Mouse (Mus musculus): Measurements from ENCODE around the gene Hepacam.
A peak's percentile ranks its signal among the peaks of the same experiment; 100 is the strongest.

The Hepacam gene

GRCm38 (mm10) chr9:37367301-37368080 lies at the start of gene Hepacam:
Gene Hepacam, plus strand, starts transcription at chr9:37367351.
- no peak for DNase-seq (ENCODE audit: low read depth)

DNA sequence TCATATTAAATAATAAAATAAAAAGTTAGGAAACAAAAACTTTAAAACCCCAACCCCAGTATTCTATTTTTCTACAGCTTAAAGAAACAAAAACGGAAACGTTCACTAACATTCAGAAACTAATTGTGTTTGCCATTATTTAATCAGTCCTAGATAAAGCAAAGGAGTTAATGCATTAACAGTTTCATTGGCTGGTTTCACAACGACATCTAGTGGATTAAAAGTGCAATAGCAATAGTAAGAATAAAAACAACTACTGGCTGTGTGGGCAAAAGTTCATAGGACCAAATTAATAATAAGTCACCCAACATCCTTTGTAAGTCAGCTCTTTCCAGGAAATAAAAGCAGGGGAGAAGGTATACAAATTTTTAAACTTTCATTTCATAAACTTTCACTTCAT lies 37.7 kb upstream of the Hepacam start:
- no peak for DNase-seq (ENCODE audit: low read depth)

DNA sequence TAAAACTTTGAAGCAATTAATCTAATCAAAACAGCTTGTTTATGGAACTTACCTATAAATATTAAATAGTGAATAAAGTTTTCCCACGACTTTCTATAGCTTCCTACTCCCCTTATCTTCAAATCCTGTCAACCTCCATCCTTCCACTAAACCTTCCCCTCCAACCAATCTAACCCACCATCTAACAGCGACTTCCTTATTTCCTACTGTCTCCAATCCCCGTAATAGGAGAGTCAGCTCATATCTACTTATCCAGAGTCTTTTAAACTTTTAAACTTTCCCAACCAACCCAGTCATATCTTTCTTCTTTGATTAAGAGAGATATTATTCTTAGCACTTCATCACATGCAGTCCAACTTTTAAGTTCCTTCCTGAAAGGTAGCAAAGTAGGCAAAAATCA lies 21.7 kb upstream of the Hepacam start:
- DNase-seq (ENCODE audit: low read depth): no peak

DNA sequence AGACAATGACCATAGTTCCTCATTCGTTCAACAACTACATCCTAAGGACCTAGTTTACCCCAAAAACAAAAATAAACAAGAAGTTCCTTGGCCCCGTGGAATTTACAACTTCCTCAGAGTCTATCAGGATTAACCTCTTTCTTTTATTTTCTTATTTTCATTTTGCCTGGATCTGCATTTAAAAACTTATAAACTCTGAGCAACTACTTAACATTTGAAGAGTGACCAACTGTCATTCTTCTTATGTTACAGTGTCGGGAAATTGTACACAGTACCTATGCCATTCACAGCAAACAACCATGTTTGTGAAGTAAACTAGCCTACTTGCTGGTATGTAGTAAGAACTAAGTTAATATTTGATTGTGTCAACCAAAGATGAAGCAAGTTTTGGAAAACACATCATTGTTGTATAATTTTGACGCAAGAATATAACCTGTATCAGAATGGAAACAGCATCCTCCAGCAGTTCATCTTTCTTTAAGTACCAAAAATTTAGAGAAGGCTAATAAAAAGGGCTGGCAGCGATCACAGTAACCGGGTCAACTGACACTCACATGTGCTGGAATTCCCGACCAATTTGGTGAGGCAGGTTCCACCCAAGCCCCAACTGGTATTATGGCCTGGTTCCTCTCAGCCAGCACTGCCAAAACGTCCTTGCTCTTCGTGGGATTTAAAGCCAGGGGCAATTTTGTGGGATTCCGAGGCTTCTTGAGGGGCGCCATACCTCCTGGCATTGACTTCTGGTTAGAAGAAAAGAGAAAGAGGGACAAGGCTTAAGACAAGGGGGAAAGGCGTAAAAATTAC lies 19.8 kb upstream of the Hepacam start:
- no peak for DNase-seq (ENCODE audit: low read depth)

DNA sequence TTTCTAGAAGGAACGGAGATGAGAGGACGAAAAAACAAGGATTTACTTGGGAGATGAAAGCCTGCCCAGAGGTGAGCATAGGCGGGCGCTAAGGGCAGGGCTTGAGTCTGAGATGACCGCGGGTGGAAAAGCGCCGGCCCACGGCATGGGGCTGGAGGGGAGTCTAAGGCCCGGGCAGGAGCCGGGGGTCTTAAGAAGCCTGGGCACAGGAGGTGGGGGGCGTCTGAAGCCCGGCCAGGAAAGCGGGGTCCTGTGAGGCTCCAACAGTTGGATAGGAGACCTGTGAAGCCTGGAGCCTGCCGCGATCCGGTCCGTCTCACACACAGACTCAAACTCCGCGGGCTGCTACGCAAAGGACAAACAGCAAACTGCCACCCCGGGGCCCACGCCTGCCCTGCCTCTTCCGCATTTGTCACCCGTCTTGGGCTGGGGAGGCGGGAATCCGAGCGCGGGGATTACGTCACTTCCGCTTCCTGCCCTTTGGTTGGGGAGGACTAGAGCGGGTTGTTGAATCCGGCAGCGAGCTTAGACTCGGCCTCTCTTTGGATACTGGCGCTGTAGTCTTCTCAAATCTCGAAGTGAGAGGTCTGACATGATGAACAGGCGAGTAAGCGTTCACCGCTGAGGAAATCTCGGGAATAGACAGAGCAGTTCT lies 19.0 kb upstream of the Hepacam start, which contains the start of gene Ccdc15:
Ccdc15 (minus strand) TSS at position 445 of the 655 bp plus-strand sequence.
- DNase-seq (ENCODE audit: low read depth): peak; percentile 93

DNA sequence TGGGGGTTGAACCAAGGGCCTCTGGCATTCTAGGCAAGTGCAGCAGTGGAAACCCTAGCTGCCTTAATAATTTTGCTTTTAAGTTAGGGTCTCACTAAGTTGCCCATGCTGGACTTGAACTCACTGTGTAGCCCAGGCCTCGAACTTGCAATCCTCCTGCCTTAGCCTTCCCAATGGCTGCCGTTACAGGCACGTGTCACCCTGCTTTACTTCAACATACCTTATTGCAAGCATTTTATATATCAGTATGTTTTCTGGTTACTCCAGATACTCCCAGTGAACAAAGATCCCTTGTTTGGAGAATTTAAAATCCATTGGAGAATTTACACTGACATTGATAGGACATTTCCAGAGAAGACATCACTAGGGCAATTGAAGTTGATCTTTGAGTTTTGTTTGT lies 18.1 kb upstream of the Hepacam start:
- DNase-seq (ENCODE audit: low read depth): no peak

DNA sequence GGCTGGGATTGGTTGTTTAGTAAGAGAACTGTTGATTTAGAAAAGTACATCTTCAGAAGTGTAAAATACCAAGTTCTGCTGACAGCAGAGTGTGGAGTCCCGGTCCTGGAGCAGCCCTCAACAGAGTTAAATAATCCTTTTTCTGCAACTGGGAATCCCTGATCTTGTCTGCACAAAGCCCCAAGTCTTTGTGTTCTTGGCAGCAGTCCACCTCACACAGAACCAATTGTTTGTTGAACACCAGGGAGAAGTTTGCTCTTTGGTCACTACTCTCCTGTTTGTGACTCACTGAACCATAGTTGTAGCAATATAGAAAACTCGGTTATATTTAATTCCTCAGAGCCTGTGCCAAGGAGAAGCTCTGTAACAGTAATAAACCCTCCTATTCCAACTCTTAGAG lies 15.9 kb upstream of the Hepacam start:
- no peak for DNase-seq (ENCODE audit: low read depth)

GRCm38 (mm10) chr9:37354485-37354884 lies 12.7 kb upstream of the Hepacam start:
- no peak for DNase-seq (ENCODE audit: low read depth)

DNA sequence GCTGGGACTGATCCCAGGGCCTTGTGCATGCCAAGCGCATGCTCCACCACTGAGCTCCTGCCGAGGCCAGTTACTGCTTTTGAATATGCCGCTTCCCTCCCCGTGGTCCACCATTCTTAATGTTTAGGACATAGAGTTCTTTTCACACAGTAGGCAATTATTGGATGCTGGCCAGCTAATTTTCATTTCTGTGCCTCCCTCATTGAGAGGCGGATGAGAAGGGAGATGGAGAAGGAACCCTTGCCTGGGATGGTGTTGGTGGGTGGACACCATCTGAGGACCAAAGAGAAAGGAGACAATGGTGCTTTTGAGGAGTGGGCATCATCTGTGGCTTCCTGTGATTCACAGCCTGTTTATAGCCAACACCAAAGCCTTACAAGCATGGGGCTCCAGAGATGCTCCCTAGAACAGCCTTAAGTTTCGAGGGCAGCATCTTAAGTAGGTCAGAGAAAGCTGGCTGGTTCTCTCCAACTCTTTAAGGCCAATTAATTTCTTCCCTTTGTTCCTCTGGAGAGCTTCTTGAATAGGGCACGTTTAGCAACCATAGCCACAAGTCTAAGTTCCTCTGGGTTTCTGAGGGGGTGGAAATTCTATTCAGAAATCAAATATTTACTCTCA lies 8.3 kb upstream of the Hepacam start:
- no peak for DNase-seq (ENCODE audit: low read depth)

GRCm38 (mm10) chr9:37359331-37360220 lies 7.6 kb upstream of the Hepacam start:
- peak; percentile 8 for DNase-seq (ENCODE audit: low read depth)

DNA sequence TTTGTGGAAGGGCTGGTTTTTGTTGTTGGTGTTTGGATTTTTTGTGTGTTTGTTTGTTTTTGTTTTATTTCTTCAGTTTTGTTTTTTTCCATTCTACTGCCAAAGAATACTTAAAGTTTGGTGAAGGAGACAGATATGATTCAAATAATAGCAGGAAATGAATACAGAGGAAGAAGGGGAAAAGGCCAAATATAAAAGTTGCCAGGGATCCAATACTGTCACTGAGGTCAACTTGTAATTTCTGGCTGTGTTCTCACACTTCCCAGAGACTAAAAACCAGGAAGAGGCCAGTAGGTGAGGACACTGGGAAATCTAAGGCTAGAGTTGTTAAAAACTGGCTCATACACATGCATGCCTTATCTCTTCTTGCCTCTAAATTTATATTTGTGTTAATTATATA lies 5.1 kb upstream of the Hepacam start:
- DNase-seq (ENCODE audit: low read depth): no peak

- no peak for DNase-seq (ENCODE audit: low read depth)
Measured at GRCm38 (mm10) chr9:37362881-37363280, 4.3 kb upstream of the Hepacam start.

GRCm38 (mm10) chr9:37363551-37363950 lies 3.6 kb upstream of the Hepacam start:
- no peak for DNase-seq (ENCODE audit: low read depth)

GRCm38 (mm10) chr9:37364392-37364791 lies 2.8 kb upstream of the Hepacam start:
- DNase-seq (ENCODE audit: low read depth): no peak

- no peak for DNase-seq (ENCODE audit: low read depth)
Measured at GRCm38 (mm10) chr9:37365706-37366105, 1.4 kb upstream of the Hepacam start.

DNA sequence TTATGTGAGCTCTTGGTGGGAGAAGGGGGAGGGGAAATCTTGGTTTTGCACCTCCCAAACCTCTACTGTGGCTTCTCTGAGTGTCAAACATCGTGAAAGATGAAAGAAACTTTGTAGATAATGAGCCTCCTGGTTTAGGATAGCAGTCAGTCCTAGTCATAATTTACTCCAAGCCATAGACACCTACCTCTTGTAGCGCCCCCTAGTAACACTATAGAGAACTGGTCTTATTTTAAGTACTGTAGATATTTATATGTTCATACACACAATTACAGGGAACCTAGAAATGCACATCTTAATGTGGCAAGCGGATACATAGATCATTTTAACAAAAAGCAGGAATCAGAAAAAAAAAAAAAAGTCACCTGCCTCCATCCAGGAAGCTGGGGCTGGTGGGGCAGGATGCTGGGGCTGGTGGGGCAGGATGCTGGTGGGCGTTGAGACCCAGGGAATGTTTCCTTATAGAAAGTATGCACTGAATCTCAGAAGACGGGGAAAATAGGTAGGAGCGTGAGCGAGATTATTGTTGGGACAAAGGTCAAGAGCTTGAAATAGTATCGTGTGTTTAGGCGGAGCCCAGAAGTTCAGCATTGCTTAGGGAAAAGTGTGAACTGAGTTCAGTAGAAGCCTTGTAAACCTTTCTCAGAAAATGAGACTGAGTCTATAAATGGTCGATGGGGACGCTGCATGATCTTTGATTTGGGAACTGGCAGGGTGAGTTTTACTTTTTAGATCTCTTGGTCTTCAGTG lies 1.1 kb downstream of the Hepacam start:
- no peak for DNase-seq (ENCODE audit: low read depth)

GRCm38 (mm10) chr9:37368860-37369259 lies 1.7 kb downstream of the Hepacam start:
- DNase-seq (ENCODE audit: low read depth): no peak

DNA sequence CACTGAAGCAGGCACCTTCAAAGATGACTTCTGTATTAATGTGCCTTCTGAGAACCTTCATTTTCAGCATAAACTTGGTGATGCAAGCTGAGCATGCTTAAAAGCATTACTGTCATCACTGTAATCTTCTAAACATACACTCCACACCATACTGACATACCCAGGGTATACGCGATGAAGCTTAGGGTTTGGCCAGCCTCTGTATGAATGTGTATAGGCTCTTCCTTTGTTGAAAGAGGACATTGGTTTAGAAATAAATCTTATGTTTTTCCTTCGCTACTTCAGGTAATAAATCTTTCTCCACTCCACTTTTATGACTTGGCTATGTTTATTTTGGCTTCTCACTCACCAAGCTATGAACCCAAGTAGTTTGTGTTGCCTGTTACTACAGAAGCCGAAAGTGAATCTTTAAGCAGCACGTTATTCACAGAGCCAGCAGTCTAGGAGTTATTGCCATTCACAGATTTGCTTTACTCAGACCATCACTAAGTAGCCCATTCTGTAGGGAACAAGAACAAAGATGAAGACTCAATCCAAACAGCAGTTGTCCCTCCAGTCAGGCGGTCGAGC lies 4.2 kb downstream of the Hepacam start:
- no peak for DNase-seq (ENCODE audit: low read depth)

- no peak for DNase-seq (ENCODE audit: low read depth)
Measured at GRCm38 (mm10) chr9:37375718-37376117, 8.6 kb downstream of the Hepacam start.

GRCm38 (mm10) chr9:37383161-37383560 lies 16.0 kb downstream of the Hepacam start:
- DNase-seq (ENCODE audit: low read depth): no peak
